Mouse (Mus musculus) left cerebral cortex, adult 2 months (tissue): Measurements from ENCODE around the gene Rbfox1. TPM values are rescaled to one million over a fixed set of nuclear protein-coding genes. Genes with fewer than 3 reads are reported as not detected.

Experiments
- DNase-seq, 2 experiments: peaks; one replicate each; pipeline ENCODE4 v3.0.0; 2021 to 2022; ENCODE audit warnings: low spot score in 2 of 2, mixed read lengths in 1 of 2; ENCODE audit errors: extremely low spot score in 1 of 2
- H3K27ac ChIP-seq: fragments of 200-600 bp; 2 replicates; pipeline ENCODE4 v1.8.1; 2022
- H3K4me3 ChIP-seq: fragments of 200-600 bp; 2 replicates; pipeline ENCODE4 v1.8.1; 2022
- CTCF ChIP-seq: fragments of 200-600 bp; IDR thresholded peaks from 2 replicates; pipeline ENCODE4 v1.8.1; 2022; ENCODE audit warnings: antibody characterized with exemption, mild to moderate bottlenecking, moderate library complexity
- intact Hi-C: fragments of 180-260 bp; cut with DNase I; formaldehyde crosslinking; loops from one replicate; pipeline ENCODE4 v1.15.1; 2025
- long read RNA-seq, 2 experiments: library from polyadenylated mRNA; stranded (forward); transcript quantifications; one replicate each; pipeline ENCODE4 v2.0.0; 2021; ENCODE audit warnings: borderline mapping rate in 2 of 2
- total RNA-seq, 2 experiments: library from RNA; stranded (reverse); gene quantifications; 2 replicates each; pipeline ENCODE4 v1.2.3; 2021

Rbfox1 gene
- 100 to 1,000 TPM; 330 to 336 TPM for total RNA-seq
- long read RNA-seq, experiment 1, partial matches to known transcripts: 36 of 100 reads
- long read RNA-seq, experiment 1, other reads (novel, unspliced or antisense): 59 of 100 reads
- long read RNA-seq, experiment 2, partial matches to known transcripts: 33 of 66 reads
- long read RNA-seq, experiment 2, other reads (novel, unspliced or antisense): 32 of 66 reads

DNA sequence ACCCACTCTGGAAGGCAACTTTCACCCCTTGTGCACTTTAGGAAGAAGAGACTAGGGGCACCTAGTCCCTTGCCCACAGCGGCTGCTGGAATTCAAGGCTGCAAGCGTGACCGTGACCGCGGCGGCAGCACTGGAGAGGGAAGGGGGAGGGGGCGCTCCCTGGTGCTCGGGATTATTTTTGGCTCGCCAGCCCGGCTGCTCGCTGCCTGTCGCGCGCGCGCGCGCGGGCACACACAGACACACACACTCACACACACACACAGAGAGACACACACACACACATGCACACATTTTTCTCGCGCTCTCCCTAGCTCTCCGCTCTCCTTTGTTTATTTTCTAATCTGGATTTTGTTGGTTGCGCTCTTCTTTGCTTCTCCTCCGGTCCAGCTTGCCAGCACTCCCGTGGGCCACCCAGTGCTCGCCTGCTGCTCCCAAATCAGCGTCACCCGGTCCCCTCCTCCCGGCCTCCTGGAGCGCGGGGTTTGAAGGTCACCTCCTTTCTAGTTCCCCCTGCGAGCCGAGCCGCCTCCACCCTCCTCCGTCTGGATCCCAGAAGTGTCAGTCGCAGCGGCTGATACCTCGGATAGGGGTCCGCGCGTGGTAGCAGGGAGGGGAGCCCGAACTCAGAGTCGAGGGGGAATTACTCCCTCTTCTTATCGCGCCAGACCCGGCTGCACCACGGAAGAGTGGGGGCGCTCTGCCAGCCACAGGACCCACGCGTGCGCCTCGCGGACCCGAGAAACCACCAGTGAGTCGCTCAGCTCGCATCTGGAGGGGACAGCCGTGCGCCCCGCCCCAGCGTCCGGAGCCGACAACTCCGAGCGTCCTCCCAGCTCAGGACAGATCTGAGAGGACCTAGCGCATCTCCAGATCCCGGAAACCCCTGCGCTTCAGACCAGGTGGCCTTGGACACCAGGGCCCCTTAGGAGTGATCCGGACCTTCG lies at the start of gene Rbfox1:
TSS of gene Rbfox1 (plus strand) at position 610 of the 944 bp plus-strand sequence.
- no peak; the same call in 1 of the 2 replicates for TF ChIP-seq CTCF

DNA sequence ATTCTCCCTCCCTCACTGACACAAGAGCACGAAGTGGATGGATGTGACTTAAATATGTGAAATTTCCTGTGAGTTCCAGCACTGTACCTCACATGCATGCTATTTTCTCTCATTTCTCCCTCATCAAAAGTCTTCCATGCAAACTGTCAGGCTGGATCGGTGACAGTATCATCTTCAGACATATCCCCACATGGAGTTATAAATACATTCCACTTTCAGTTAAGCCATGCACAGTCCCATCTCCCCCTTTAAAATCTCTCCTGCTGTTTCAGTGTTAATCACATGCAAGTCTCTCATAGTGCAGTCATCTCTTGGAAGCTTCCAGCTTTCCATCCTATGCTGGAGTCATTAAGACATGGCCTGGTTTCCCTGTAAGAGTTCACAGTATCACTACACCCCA lies 48.4 kb upstream of the Rbfox1 start:
- no peak overlapping the region for H3K27ac ChIP-seq
- no peak overlapping the region for H3K4me3 ChIP-seq
- intact Hi-C loops: no loop called here
- TF ChIP-seq CTCF: no peak
- no peak for DNase-seq

More for the DNA sequence above, at the start of gene Rbfox1:
- peak; percentile 67 to 68 for DNase-seq
- Histone ChIP-seq H3K27ac (peak within 1 kb of the TSS; percentile 91), H3K4me3 (peak within 1 kb of the TSS; percentile 70)
- intact Hi-C loops: loop anchor here (5.0 kb wide), 2 partner anchors 47 to 413 kb away; no protein-coding TSS in a partner anchor

DNA sequence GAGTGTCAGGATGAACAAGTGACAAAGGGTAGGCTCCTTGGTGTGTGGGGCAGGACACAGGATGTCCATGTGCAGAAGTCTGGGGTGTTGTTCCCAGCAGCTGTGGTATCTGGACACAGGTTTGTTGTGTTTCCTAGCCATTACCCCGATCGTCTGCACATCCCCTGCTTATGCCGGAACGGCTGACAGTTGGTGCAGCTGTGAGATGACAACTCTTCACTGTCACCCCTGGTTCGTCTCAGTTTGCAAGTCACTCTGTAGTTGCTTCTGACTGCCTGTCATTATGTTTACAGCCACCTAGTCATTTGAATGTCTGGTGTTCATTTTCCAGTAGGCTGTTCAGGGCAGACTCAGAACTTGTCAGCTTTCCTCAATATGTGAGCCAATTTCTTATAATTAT lies 44.0 kb upstream of the Rbfox1 start:
- TF ChIP-seq CTCF: no peak
- DNase-seq: no peak
- no peak overlapping the region for H3K27ac ChIP-seq
- no peak overlapping the region for H3K4me3 ChIP-seq
- intact Hi-C loops: no loop called here

DNA sequence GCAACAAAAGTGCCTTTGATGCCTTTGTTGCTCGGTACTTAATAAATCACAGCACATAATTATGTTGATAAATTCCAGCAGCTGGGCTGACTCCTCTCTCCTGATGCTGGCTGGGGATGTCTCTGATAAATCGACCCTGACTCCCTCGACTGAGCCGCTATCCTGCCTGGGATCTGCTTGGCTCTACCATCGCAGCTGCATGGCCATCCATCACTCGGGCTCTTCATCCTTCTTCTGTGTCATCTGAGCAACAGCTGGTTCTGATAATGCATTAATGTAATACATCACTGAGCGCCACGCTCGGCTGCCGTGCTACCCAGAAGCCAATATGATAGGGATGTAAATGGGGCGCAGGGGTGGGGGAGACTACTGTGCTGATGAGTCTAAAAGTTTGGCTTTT lies 39.5 kb upstream of the Rbfox1 start:
- Histone ChIP-seq H3K4me3 (no peak overlapping the region), H3K27ac (no peak overlapping the region)
- no peak for DNase-seq
- intact Hi-C loops: no loop called here
- TF ChIP-seq CTCF: no peak

DNA sequence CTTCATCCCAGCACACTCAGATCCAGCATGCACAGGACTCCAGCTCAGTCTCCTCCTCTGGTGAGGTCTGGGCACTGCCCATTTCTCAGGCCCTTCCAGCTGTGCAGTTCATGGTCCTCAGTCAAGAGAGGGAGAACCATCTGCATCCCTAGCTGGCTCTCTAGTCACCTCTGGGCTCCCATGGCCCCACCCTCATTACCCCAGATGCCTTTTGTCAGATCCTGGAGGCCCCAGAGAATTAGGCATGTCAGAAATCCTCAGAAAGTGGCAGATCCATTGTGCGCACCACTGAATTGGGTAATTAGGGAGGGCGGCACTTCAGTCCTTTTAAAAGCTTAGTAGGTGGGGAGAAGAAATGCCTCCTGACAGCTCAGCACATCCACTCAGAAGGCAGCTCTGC lies 32.1 kb upstream of the Rbfox1 start:
- TF ChIP-seq CTCF: no peak
- DNase-seq: no peak
- Histone ChIP-seq H3K4me3 (no peak overlapping the region), H3K27ac (no peak overlapping the region)
- intact Hi-C loops: no loop called here

DNA sequence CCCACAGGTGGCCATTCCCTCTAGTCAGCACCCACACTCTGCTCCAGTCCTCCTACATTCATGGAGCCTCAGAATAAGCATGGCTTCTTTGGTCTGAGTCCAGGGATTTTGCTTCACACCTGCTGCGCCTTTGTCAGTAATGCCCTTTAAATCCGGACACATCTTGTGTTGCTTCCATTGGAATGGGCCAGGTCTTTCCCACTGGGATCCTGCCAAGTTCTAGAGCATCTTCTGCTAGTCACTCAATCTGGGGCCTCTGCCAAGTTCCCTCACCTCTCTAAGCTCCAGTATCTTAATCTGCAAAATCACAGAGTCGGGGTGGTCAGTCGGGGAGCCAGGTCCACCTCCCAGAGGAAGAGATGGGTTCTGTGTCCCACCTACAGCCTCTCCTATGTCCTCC lies 20.8 kb upstream of the Rbfox1 start:
- no peak for TF ChIP-seq CTCF
- Histone ChIP-seq H3K27ac (no peak overlapping the region), H3K4me3 (no peak overlapping the region)
- intact Hi-C loops: no loop called here
- DNase-seq: no peak

DNA sequence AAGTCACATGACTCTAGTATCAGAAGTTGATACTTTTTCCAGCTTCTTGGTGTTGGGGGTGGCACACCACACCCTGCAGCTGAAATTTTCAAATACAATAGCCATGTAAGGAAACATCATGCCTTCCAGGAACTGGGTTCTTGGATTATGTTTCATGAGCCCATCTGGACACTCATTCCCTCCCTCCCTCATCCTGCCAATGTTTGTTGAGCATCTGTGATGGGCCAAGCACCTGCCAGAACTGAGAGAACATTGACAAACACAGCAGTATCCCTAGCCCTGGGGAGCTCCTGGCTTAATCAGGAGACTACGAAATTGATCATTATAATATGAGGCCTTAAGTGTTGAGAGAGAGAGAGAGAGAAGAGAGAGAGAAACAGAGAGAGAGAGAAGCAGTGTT lies 18.2 kb upstream of the Rbfox1 start:
- Histone ChIP-seq H3K27ac (no peak overlapping the region), H3K4me3 (no peak overlapping the region)
- no peak for TF ChIP-seq CTCF
- intact Hi-C loops: no loop called here
- DNase-seq: no peak

DNA sequence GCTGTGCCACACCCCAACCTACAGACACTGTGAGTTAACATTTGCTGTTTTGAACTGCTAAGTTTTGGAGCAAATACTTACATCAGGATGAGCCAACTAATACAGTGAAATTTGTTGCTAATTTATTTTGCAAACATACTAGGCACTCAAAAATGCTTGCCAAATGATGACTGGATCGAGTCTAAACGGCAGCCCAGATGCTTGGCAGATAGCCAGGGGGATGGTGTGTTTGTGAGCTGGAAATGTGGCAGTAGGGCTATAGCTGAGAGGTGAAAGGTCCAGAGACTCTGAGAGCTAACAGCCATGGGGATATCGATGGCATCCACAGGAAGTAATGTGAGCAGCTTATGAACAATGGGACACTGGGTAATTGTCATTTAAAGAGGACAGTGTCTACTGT lies 14.8 kb upstream of the Rbfox1 start:
- H3K27ac ChIP-seq: no peak overlapping the region
- no peak for TF ChIP-seq CTCF
- intact Hi-C loops: no loop called here
- DNase-seq: no peak
- H3K4me3 ChIP-seq: no peak overlapping the region

DNA sequence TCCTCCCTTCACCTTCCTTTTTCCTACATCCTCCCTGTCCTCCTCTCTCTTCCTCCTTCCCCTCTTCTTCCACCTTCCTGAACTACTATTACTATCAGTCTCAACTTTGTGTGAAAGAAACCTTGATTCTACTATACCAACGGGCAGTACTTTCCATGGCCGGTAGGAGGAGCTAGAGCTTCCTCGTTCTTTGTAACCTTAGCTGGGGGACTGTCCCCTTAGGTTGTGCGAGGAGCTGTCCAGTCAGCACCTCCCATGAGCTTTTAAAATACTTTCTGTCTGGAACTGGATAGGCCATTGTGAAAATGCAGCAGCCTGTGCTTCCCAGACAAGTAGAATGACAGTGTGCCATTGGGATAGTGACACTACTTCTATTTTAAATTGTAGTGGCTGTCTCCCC lies 3.3 kb upstream of the Rbfox1 start:
- H3K27ac ChIP-seq: no peak overlapping the region
- DNase-seq: peak; percentile 28 to 46
- intact Hi-C loops: loop anchor here (2.0 to 5.0 kb wide), 3 partner anchors 50 to 410 kb away; no protein-coding TSS in a partner anchor
- no peak overlapping the region for H3K4me3 ChIP-seq
- TF ChIP-seq CTCF: peak; percentile 74

DNA sequence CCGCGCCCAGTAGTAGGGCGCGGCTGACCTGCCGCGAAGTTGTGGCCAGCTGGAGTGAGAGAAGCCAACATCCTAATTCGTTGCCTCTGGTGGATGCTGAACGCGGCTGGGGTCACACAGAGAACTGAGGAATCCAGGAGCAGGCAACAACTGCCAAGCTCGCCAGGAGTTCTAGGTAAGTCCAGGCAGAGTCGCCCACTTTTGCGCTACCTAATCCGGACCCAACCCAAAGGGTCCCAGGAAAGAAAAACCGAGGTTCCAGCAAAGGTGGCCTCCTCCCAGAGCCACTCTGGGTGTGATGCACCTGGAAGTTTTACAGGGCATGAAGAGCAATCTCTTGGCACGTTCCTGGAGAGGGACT lies 515 bp downstream of the Rbfox1 start:
- intact Hi-C loops: no loop called here
- Histone ChIP-seq H3K27ac (peak overlapping the region; percentile 91), H3K4me3 (peak overlapping the region; percentile 70)
- TF ChIP-seq CTCF: no peak
- no peak for DNase-seq

DNA sequence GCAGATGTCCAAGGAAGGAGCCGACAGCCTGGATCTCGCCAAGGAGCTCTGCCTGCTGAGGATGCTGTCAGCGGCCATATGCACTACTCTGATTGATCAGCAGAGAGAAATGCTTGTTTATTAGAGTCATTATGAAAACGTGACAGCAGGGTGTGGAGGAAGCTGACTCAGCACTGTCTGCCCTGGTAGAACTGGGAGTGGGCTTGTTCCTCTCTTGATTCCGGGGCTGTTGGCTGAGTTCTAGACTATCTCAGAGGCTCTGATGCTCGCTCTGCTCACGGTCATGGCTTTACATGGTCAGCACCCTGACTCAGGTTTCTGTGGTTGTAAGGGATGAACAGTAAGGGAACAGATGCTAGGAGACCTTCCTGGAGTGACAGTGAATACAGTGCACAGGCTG lies 10.4 kb downstream of the Rbfox1 start:
- DNase-seq: no peak
- Histone ChIP-seq H3K27ac (no peak overlapping the region), H3K4me3 (no peak overlapping the region)
- intact Hi-C loops: loop anchor here (2.0 to 5.0 kb wide), 2 partner anchors 37 to 585 kb away; no protein-coding TSS in a partner anchor
- no peak for TF ChIP-seq CTCF

DNA sequence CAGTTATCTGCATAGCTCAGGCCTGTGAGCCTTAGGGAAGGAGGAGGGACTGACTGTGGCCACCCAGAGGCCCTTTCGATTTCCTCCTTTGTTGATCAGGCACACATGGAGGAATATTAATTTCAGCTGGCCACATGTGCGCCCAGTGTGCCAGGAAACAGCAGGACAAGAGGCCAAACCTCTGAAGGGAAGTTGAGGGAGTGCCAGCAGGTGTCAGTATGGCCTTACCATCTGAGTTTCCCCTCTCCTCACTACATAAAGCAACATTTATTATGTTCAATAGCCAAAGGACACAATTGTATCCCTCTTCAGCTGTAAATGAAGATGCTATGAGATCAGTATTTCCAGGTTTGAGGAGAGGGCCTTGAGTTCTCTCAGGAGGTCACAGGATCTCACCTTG lies 13.2 kb downstream of the Rbfox1 start:
- DNase-seq: no peak
- TF ChIP-seq CTCF: peak; percentile 38
- intact Hi-C loops: loop anchor here (5.0 kb wide), 1 partner anchor 34 kb away; no protein-coding TSS in a partner anchor
- Histone ChIP-seq H3K4me3 (no peak overlapping the region), H3K27ac (no peak overlapping the region)
